Mouse (Mus musculus) C2C12 (cell line): ENCODE data around the gene Aggf1.

ENCODE experiments used
- CTCF ChIP-seq: IDR thresholded peaks from one replicate; pipeline ENCODE4 v1.5.1; 2011; ENCODE audit not compliant: control insufficient read depth, insufficient read depth, insufficient read length
- MAX ChIP-seq: IDR thresholded peaks from one replicate; pipeline ENCODE4 v1.6.1; 2011; ENCODE audit warnings: mild to moderate bottlenecking, control low read depth
- MYOD1 ChIP-seq: IDR thresholded peaks from one replicate; pipeline ENCODE4 v1.6.1; 2011; ENCODE audit warnings: low read depth; ENCODE audit not compliant: control insufficient read depth, insufficient read length
- USF1 ChIP-seq: IDR thresholded peaks from one replicate; pipeline ENCODE4 v1.6.1; 2011; ENCODE audit warnings: low read depth, mild to moderate bottlenecking, control low read depth, moderate library complexity

GRCm38 (mm10) chr13:95328767-95329166 is 46.4 kb downstream of the Aggf1 start:
- TF ChIP-seq CTCF (no peak), MYOD1 (no peak), MAX (no peak), USF1 (no peak)
